Mouse (Mus musculus) layer of hippocampus, postnatal 14 days (tissue): ENCODE results near the gene Rai1. TPM values are rescaled to one million over a fixed set of nuclear protein-coding genes. Genes with fewer than 3 reads are reported as not detected.

Experiments used
- DNase-seq, 2 experiments: peaks; one replicate each; pipeline ENCODE4 v3.0.0; 2021 to 2022; ENCODE audit warnings: low spot score in 2 of 2, mixed read lengths in 1 of 2
- microRNA-seq, 2 experiments: library from miRNA; unstranded; fragments of <30 nt; microRNA quantifications; one replicate each; pipeline ENCODE4 v1.2.0; 2021
- total RNA-seq, 2 experiments: library from RNA; stranded (reverse); gene quantifications; 2 replicates each; pipeline ENCODE4 v1.2.3; 2021

Gene Rai1
- total RNA-seq, 2 experiments from 2014 or later = 63.2 to 69.2 TPM

GRCm38 (mm10) chr11:60247753-60248550 lies 143.1 kb downstream of the Rai1 start:
- DNase-seq = no peak

Small RNA genes within 50 kb of the gene (microRNA-seq; reads per million reads assigned to microRNA genes)
- gene Mir6921 (0.85 to 1.1 reads per million in 2 experiments), gene Mir6922 (0.45 to 0.85 reads per million in 2 experiments)

Other genes with a start within 250 kb of the Rai1 start
- gene Med9, start 156.8 kb upstream of the Rai1 start, total RNA-seq = 10 to 100 TPM; 30.2 to 31.9 TPM
- gene Rasd1, start 140.1 kb upstream of the Rai1 start, total RNA-seq = 10 to 100 TPM; 51.3 to 56.5 TPM
- gene Pemt, start 58.5 kb upstream of the Rai1 start, total RNA-seq = 1 to 10 TPM; 5.3 to 6.3 TPM
- 10 to 100 TPM; 53.2 to 55.2 TPM for gene Srebf1, start 117.6 kb downstream of the Rai1 start, total RNA-seq
- gene Tom1l2, start 247.9 kb downstream of the Rai1 start, total RNA-seq = 100 to 1,000 TPM; 140 to 147 TPM
- 1 to 10 TPM; 5.2 to 7.3 TPM for gene Drc3, start 248.3 kb downstream of the Rai1 start, total RNA-seq